In genomic region chr14:25166217-25166616, GRCm38 (mm10) we compare ENCODE assay signal across 23 mouse cellular contexts.
"Had no signal": no experiment of that assay in that cellular context is flagged by ENCODE, and none has a peak within 500 bp of the region (broad histone marks: within the 10 kb centered on the region; RNA-seq: fewer than 3 reads in every experiment).

No protein-coding gene starts in this region.

- ATAC-seq: hindbrain, embryonic 16.5 days; inflammation-experienced regulatory T-cells, adult 6 months; intestine, postnatal 0 days had no signal

- H3K4me3 ChIP-seq: gastrocnemius, adult 2 months; heart, embryonic 10.5 days; heart, embryonic 12.5 days; hindbrain, embryonic 10.5 days; hindbrain, embryonic 12.5 days; limb, embryonic 13.5 days; limb, embryonic 15.5 days had no signal

- H3K36me3 ChIP-seq: heart, embryonic 10.5 days; heart, embryonic 12.5 days; hindbrain, embryonic 10.5 days; hindbrain, embryonic 12.5 days; limb, embryonic 13.5 days; limb, embryonic 15.5 days had no signal

- DNase-seq: gastrocnemius, adult 2 months; gastrocnemius, postnatal 10 days; gastrocnemius, postnatal 25 days; heart, adult 18-20 months; heart, postnatal 10 days; heart, postnatal 4 days; kidney, adult 18-20 months; kidney, adult 8-10 months; kidney, postnatal 10 days; kidney, postnatal 4 days; layer of hippocampus, adult 9-11 months; layer of hippocampus, postnatal 36 days; left cerebral cortex, postnatal 4 days had no signal

- H3K27ac ChIP-seq: gastrocnemius, adult 2 months; hindbrain, embryonic 12.5 days; hindbrain, embryonic 14.5 days; limb, embryonic 13.5 days; limb, embryonic 15.5 days had no signal

- H3K4me2 ChIP-seq: heart, embryonic 12.5 days; hindbrain, embryonic 12.5 days; hindbrain, embryonic 14.5 days; limb, embryonic 13.5 days; limb, embryonic 15.5 days had no signal

- H3K9ac ChIP-seq: heart, embryonic 12.5 days; hindbrain, embryonic 12.5 days; hindbrain, embryonic 14.5 days; limb, embryonic 13.5 days; limb, embryonic 15.5 days had no signal

- H3K27me3 ChIP-seq: heart, embryonic 12.5 days; hindbrain, embryonic 12.5 days; limb, embryonic 13.5 days; limb, embryonic 15.5 days had no signal

- H3K9me3 ChIP-seq: heart, embryonic 10.5 days; heart, embryonic 12.5 days; hindbrain, embryonic 10.5 days; hindbrain, embryonic 12.5 days; limb, embryonic 13.5 days; limb, embryonic 15.5 days had no signal
